Comparison of ENCODE assay signal across 8 mouse cellular contexts in the genomic region with DNA sequence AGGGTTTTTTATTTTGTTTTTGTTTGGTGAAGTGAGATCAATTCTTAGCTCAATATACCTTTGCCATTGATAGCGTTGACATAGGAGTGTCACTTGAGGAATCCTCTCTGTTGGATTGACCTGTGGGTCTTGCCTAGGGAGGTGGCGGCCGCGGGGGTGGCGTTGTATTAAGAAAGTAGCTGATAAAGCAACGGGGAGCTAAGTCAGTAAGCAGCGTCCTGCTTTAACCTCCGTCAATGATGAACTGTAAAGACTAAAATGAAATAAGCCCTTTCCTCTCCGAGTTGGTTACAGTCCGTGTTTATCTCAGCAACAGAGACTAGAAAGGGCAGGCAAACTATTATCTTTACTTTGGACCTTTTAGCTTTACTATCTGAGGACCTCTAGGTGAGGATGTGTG. TPM values are rescaled to one million over a fixed set of nuclear protein-coding genes. Genes with fewer than 3 reads are reported as not detected.
DNase-seq lines count a peak whose midpoint lies in the region; ATAC-seq and TF ChIP-seq lines count a peak whose summit lies in the region.

No protein-coding gene starts in this region.

- no peaks in the 10 kb centered on the region for H3K9me3 ChIP-seq in CH12.LX (replicated peaks; ENCODE audit: low read length)
- no peaks in the 10 kb centered on the region for H3K9me3 ChIP-seq in embryonic facial prominence, embryonic 12.5 days
- no peaks in the 10 kb centered on the region for H3K9me3 ChIP-seq in hindbrain, embryonic 13.5 days
- H3K9me3 ChIP-seq in liver, embryonic 12.5 days (replicated peaks): no peaks in the 10 kb centered on the region
- no peaks in the 10 kb centered on the region for H3K9me3 ChIP-seq in stomach, embryonic 16.5 days (replicated peaks; ENCODE audit: control insufficient read depth, low read length)

- H3K4me3 ChIP-seq in CH12.LX (replicated peaks in 1 of 3; ENCODE audit: low read depth in 2 of 3, low read length in 2 of 3, poor library complexity in 1 of 3): peak overlapping the region; percentile 81 to 98 (median 82)
- H3K4me3 ChIP-seq in embryonic facial prominence, embryonic 12.5 days: peak overlapping the region; percentile 83
- H3K4me3 ChIP-seq in hindbrain, embryonic 13.5 days: peak overlapping the region; percentile 83
- peak overlapping the region; percentile 91 for H3K4me3 ChIP-seq in liver, embryonic 12.5 days
- H3K4me3 ChIP-seq in stomach, embryonic 16.5 days (replicated peaks; ENCODE audit: low read length): peak overlapping the region; percentile 95

- no peak for TF ChIP-seq EP300 in CH12.LX (IDR thresholded peaks at IDR 0.05; ENCODE audit: low read length)

- ATAC-seq in embryonic facial prominence, embryonic 12.5 days (ENCODE audit: insufficient number of reproducible peaks, insufficient read depth, low FRiP score, low TSS enrichment): no peak
- peak; percentile 21; the same call in 1 of the 2 replicates for ATAC-seq in hindbrain, embryonic 13.5 days (ENCODE audit: low FRiP score)
- ATAC-seq in liver, embryonic 12.5 days: peak; percentile 33
- ATAC-seq in stomach, embryonic 16.5 days (ENCODE audit: insufficient read depth, low FRiP score): no peak; the same call in 1 of the 2 replicates

- dilution Hi-C loops in CH12.LX (cut with MboI; ENCODE audit: extremely low pct_ligation_motif_present, extremely low pct_unique_long_range_greater_than_20kb, low sequenced_read_pairs): no loop called here

- peak overlapping the region; percentile 67; the same call in 1 of the 2 replicates for H3K4me2 ChIP-seq in CH12.LX (ENCODE audit: insufficient read depth, low read depth, poor library complexity, severe bottlenecking)
- peak overlapping the region; percentile 51 for H3K4me2 ChIP-seq in embryonic facial prominence, embryonic 12.5 days (replicated peaks)
- H3K4me2 ChIP-seq in hindbrain, embryonic 13.5 days: peak overlapping the region; percentile 65
- peak overlapping the region; percentile 81 for H3K4me2 ChIP-seq in liver, embryonic 12.5 days
- peak overlapping the region; percentile 67 for H3K4me2 ChIP-seq in stomach, embryonic 16.5 days (ENCODE audit: low read depth, low read length)

- H3K27me3 ChIP-seq in CH12.LX (replicated peaks): no peaks in the 10 kb centered on the region
- no peaks in the 10 kb centered on the region for H3K27me3 ChIP-seq in embryonic facial prominence, embryonic 12.5 days
- no peaks in the 10 kb centered on the region for H3K27me3 ChIP-seq in hindbrain, embryonic 13.5 days
- H3K27me3 ChIP-seq in liver, embryonic 12.5 days (replicated peaks): no peaks in the 10 kb centered on the region
- no peaks in the 10 kb centered on the region for H3K27me3 ChIP-seq in stomach, embryonic 16.5 days (ENCODE audit: control insufficient read depth, insufficient read depth, low read length)

- intact Hi-C loops in gastrocnemius, postnatal 14 days (cut with DNase I; ENCODE audit: low total_unique reads): no loop called here

- peak; percentile 18 for DNase-seq in gastrocnemius, adult 18-20 months (ENCODE audit: low spot score)
- no peak for DNase-seq in gastrocnemius, postnatal 14 days
- DNase-seq in CH12.LX (ENCODE audit: extremely low read depth): no peak
- no peak for DNase-seq in gastrocnemius, postnatal 10 days

- no peak for TF ChIP-seq CTCF in CH12.LX (conservative IDR thresholded peaks at IDR 0.05 in 1 of 2, IDR thresholded peaks at IDR 0.05 in 1 of 2; ENCODE audit: low read depth in 2 of 2, low read length in 2 of 2)

- peaks cover 21 to 37% of the 10 kb centered on the region in 2 experiments for H3K4me1 ChIP-seq in CH12.LX (ENCODE audit: control insufficient read depth in 1 of 2, insufficient read depth in 2 of 2)
- H3K4me1 ChIP-seq in embryonic facial prominence, embryonic 12.5 days: peaks cover 14% of the 10 kb centered on the region; the same call in 1 of the 2 replicates
- peaks cover 22% of the 10 kb centered on the region for H3K4me1 ChIP-seq in hindbrain, embryonic 13.5 days (replicated peaks)
- H3K4me1 ChIP-seq in liver, embryonic 12.5 days: peaks cover 28% of the 10 kb centered on the region
- peaks cover 8% of the 10 kb centered on the region; the same call in 1 of the 2 replicates for H3K4me1 ChIP-seq in stomach, embryonic 16.5 days (ENCODE audit: control insufficient read depth, insufficient read depth, low read length)

- in situ Hi-C loops in CH12.LX (cut with MboI; ENCODE audit: low pct_ligation_motif_present, low pct_unique_long_range_greater_than_20kb, low sequenced_read_pairs): no loop called here

- H3K79me2 ChIP-seq in CH12.LX (replicated peaks; ENCODE audit: control insufficient read depth, extremely low read depth, insufficient read depth, poor library complexity, severe bottlenecking): peaks cover 23% of the 10 kb centered on the region

- TF ChIP-seq POLR2A in CH12.LX (IDR thresholded peaks at IDR 0.05; ENCODE audit: low read depth, low read length): no peak

- WGBS in embryonic facial prominence, embryonic 12.5 days: 9% methylated on average over 10 of the region's 10 CpGs
- 15% methylated on average over 10 of the region's 10 CpGs for WGBS in hindbrain, embryonic 13.5 days
- 7% methylated on average over 10 of the region's 10 CpGs for WGBS in liver, embryonic 12.5 days (ENCODE audit: insufficient replicate concordance)
- 5% methylated on average over 10 of the region's 10 CpGs for WGBS in stomach, embryonic 16.5 days

- no peak overlapping the region for H3K27ac ChIP-seq in CH12.LX (ENCODE audit: insufficient read depth, low read depth)
- no peak overlapping the region for H3K27ac ChIP-seq in embryonic facial prominence, embryonic 12.5 days
- 0 out of 2 replicates have a peak overlapping the region, but pooled peaks have one; percentile 91 for H3K27ac ChIP-seq in hindbrain, embryonic 13.5 days
- peak overlapping the region; percentile 91; the same call in 1 of the 2 replicates for H3K27ac ChIP-seq in liver, embryonic 12.5 days
- H3K27ac ChIP-seq in stomach, embryonic 16.5 days (ENCODE audit: low read length): no peak overlapping the region

- peaks cover 3 to 18% of the 10 kb centered on the region in 2 experiments for H3K36me3 ChIP-seq in CH12.LX (replicated peaks in 1 of 2; ENCODE audit: control insufficient read depth in 1 of 2, insufficient read depth in 1 of 2, low read length in 1 of 2)
- no peaks in the 10 kb centered on the region for H3K36me3 ChIP-seq in embryonic facial prominence, embryonic 12.5 days
- no peaks in the 10 kb centered on the region for H3K36me3 ChIP-seq in hindbrain, embryonic 13.5 days
- no peaks in the 10 kb centered on the region for H3K36me3 ChIP-seq in liver, embryonic 12.5 days
- no peaks in the 10 kb centered on the region for H3K36me3 ChIP-seq in stomach, embryonic 16.5 days (ENCODE audit: control insufficient read depth, insufficient read depth, low read length)

- TF ChIP-seq RAD21 in CH12.LX (IDR thresholded peaks at IDR 0.05; ENCODE audit: low read depth, low read length): no peak

- H3K9ac ChIP-seq in CH12.LX (ENCODE audit: insufficient read depth, low read depth): peak overlapping the region; percentile 59
- H3K9ac ChIP-seq in embryonic facial prominence, embryonic 12.5 days: no peak overlapping the region
- H3K9ac ChIP-seq in hindbrain, embryonic 13.5 days: peak overlapping the region; percentile 88
- peak overlapping the region; percentile 89 for H3K9ac ChIP-seq in liver, embryonic 12.5 days
- peak overlapping the region; percentile 49 for H3K9ac ChIP-seq in stomach, embryonic 16.5 days (ENCODE audit: low read length)

TF ChIP-seq in CH12.LX, 34 proteins besides CTCF, POLR2A, EP300 and RAD21:
- TF ChIP-seq ZKSCAN1 (IDR thresholded peaks at IDR 0.05; ENCODE audit: borderline replicate concordance, low read depth, low read length) (no peak), TBP (conservative IDR thresholded peaks at IDR 0.05; ENCODE audit: low read depth, low read length) (no peak), MXI1 (IDR thresholded peaks at IDR 0.05; ENCODE audit: low read depth, low read length) (no peak), USF1 (IDR thresholded peaks at IDR 0.05; ENCODE audit: low read depth, low read length) (no peak), KAT2A (IDR thresholded peaks at IDR 0.05; ENCODE audit: insufficient replicate concordance, low read length) (no peak), ZNF384 (IDR thresholded peaks at IDR 0.05; ENCODE audit: low read depth, low read length) (no peak)

RNA-seq across cellular contexts. Expression of a gene that starts 0.5 kb away (rescaled TPM):
- total RNA-seq in gastrocnemius, adult 18-20 months (2021): 10 to 100 TPM; 35.9 to 41.8 TPM
- total RNA-seq in gastrocnemius, postnatal 14 days (2021): 10 to 100 TPM; 18.6 to 23.8 TPM
- total RNA-seq in CH12.LX (2012; rRNA removed): 17.2 and 19.0 TPM in 2 replicates
- 19.2 and 20.4 TPM in 2 replicates for total RNA-seq in CH12.LX (2014; rRNA removed)
- 17.0 and 21.9 TPM in 2 replicates for polyA plus RNA-seq in CH12.LX (2012; ENCODE audit: insufficient read length, low read depth)
- polyA plus RNA-seq in embryonic facial prominence, embryonic 12.5 days (2016; fragmentation: Nextera tagmentation; extraction: Ambion mirVana): 16.5 and 17.1 TPM in 2 replicates
- 19.4 and 20.1 TPM in 2 replicates for polyA plus RNA-seq in hindbrain, embryonic 13.5 days (2015; fragmentation: Nextera tagmentation; extraction: Ambion mirVana)
- 9.1 and 9.4 TPM in 2 replicates for polyA plus RNA-seq in liver, embryonic 12.5 days (2016; fragmentation: Nextera tagmentation; extraction: Ambion mirVana)
- polyA plus RNA-seq in stomach, embryonic 16.5 days (2015; fragmentation: Nextera tagmentation; extraction: Ambion mirVana): 18.3 and 18.5 TPM in 2 replicates
- 10 to 100 TPM; 16.8 to 20.2 TPM for total RNA-seq in gastrocnemius, postnatal 10 days (2021)

Comparison
In these comparisons a context has a peak if more than half of its experiments do, and no peak if none do; other contexts are left out.
1. H3K27ac ChIP-seq: peak in hindbrain, embryonic 13.5 days (single experiment) and liver, embryonic 12.5 days (single experiment); none in CH12.LX (single experiment), embryonic facial prominence, embryonic 12.5 days (single experiment) and stomach, embryonic 16.5 days (single experiment).
2. ATAC-seq: peak in hindbrain, embryonic 13.5 days (single experiment) and liver, embryonic 12.5 days (single experiment); none in embryonic facial prominence, embryonic 12.5 days (single experiment) and stomach, embryonic 16.5 days (single experiment).
3. Peak in every context shown above with its lines, with median percentiles within 50 percentile points of each other: H3K4me2 ChIP-seq and H3K4me3 ChIP-seq.